Mouse (Mus musculus) spleen, postnatal 14 days (tissue): ENCODE results near the gene 2810408A11Rik.
"Not testable (repeated sequence)": the region's sequence is repeated elsewhere in the genome, so short reads cannot be mapped to it uniquely, and the experiment has no call there.

Experiments used
- DNase-seq, 2 experiments: peaks; one replicate each; pipeline ENCODE4 v3.0.0; 2021 to 2022; ENCODE audit warnings: low spot score in 2 of 2

Gene 2810408A11Rik

GRCm38 (mm10) chr11:69931769-69932168 is 31.0 kb upstream of the 2810408A11Rik start:
- no peak for DNase-seq

DNA sequence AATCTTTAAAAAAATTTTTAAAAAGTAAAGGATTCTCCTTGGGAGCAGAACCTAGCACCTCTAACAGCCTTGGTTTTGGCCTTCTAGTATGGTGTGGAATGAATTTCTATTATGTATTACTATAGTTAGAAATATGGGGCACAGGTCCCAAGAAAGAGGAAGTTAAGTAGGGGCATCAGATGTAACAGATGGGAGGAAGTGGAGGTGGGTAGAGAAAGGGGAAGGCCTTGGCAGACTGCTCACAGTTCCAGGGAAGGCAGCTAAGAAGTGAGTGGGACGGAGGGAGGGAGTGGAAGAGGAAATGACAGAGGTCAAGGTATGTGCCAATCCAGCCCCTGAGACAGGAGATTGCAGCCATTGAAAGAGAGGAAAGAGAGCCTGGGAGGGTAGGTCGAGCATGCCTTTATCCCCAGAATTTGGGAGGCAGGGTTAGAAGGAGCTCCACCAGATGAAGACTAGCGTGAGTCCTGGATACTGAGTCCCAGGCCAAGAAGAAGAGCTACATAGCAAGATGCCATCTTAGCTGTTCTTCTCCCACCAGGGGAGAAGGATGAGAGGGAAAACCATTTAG is 30.3 kb upstream of the 2810408A11Rik start:
- DNase-seq: no peak

GRCm38 (mm10) chr11:69930176-69930575 is 29.4 kb upstream of the 2810408A11Rik start:
- DNase-seq: not testable (repeated sequence)

GRCm38 (mm10) chr11:69929712-69930111 is 28.9 kb upstream of the 2810408A11Rik start:
- no peak for DNase-seq

- DNase-seq: no peak
These were observed 26.7 kb upstream of the 2810408A11Rik start for GRCm38 (mm10) chr11:69927501-69927900.

GRCm38 (mm10) chr11:69922796-69923195 is 22.0 kb upstream of the 2810408A11Rik start:
- no peak for DNase-seq

GRCm38 (mm10) chr11:69922012-69922756 is 21.4 kb upstream of the 2810408A11Rik start:
- DNase-seq: no peak

- DNase-seq: peak; percentile 100
These were observed 20.6 kb upstream of the 2810408A11Rik start, which contains the start of gene Eif5a for GRCm38 (mm10) chr11:69921114-69922011. Eif5a (minus strand) TSS chr11:69921958.

GRCm38 (mm10) chr11:69920266-69921031 is 19.7 kb upstream of the 2810408A11Rik start:
- no peak for DNase-seq

- DNase-seq: peak; percentile 78 to 83
These were observed 19.0 kb upstream of the 2810408A11Rik start for GRCm38 (mm10) chr11:69919661-69920265.

- no peak for DNase-seq
These were observed 18.3 kb upstream of the 2810408A11Rik start for GRCm38 (mm10) chr11:69919053-69919452.

DNA sequence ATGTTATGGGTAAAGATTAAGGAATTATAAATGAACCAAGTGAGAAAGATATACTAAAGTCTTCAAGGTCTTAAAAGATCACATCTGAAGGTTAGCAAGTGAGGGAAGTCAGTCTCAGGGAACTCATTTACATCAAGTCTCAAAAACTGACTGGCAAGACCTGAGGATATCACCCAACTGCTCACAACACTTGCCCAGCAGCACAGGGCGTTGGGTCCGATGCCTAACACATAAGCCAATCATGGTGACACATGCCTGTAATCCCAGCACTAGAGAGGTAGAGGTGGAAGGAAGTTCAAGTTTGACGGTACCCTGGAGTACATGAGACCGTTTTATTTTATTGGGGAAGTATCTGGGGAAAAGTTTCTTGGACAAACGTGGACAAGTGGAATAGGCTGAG is 17.3 kb upstream of the 2810408A11Rik start:
- DNase-seq: no peak

DNA sequence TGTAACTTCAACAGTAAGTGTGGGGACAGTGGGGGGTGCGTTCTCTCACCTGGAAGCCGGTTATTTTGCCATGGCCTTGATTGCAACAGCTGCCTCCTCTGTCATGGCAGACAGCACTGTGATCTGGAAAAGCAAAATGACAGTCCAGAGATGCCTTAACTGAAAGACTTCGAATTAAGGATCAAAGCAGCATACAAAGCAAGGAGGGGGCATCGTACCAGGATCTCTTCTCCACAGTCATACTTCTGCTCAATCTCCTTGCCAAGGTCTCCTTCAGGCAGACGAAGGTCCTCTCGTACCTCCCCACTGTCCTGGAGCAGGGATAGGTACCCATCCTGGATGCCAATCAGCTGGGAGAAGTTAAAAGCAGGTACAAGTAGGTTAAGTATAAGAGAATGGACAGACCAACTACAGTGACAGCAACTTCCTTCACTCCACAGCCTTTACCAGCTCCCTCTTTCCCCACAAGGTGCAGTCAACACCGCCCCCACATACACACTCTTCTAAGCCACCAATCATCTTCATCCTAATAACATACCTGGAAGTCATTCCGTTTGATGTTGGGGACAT is 16.7 kb upstream of the 2810408A11Rik start:
- no peak for DNase-seq

- not testable (repeated sequence) for DNase-seq
These were observed 16.0 kb upstream of the 2810408A11Rik start for GRCm38 (mm10) chr11:69916652-69917378.

GRCm38 (mm10) chr11:69915667-69916627 is 15.2 kb upstream of the 2810408A11Rik start:
- no peak for DNase-seq

GRCm38 (mm10) chr11:69914917-69915430 is 14.2 kb upstream of the 2810408A11Rik start:
- no peak for DNase-seq

DNA sequence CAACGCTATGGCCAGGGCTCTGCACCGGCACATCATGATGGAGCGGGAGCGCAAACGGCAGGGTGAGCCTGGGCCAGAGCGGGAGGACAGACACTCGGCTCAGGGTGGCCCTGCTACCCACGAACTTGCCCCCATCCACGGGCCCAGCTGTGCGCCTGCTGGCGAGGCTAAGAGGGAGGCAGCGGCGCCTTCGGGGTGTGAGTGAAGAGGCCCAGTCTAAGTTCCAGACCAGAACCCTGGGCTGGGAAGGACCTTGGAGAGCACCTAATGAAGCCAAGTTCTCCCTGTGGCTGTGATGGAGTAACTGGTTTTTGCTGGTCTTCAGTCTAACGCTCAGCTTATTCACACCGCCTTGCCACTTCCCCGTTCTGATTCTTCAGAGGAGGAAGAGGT is 13.6 kb upstream of the 2810408A11Rik start:
- DNase-seq: no peak

DNA sequence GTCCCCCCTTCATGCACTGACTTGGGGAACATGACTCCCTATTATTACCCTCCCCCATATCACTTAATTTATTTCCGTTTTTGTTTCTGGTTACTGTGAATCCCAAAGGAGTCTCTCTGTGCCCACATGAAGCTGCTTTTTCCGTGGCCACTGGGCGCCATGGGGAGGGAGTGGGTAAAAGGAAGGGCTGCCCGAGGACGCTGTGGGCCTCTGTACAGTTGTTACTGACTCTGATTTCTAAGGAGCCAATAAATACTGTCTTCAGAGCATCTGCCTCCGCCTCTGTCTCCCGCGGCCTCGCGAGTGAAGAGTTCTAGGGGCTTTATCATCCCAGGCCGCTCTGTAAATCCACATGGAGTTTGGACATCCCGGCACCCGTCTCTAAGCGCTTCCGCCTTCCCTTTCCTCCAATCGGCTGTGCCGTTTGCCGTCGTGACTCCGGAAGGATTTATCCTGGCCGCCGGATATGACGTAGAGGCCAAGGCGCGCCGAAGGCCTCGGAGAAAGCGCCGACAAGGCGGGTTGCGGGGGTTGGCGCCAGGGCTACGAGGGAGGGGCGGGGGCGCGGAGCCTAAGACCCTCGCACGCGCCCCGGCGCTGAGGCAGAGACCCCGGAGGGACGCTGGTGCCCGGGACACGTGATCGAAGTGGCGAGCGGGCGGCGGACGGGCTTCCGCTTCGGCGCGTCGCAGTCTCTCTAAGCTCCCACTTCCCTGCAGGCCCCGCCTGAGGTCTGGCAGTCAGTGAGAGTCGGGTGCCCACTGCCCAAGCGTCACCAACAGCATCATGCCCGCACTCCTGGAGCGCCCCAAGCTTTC is 13.0 kb upstream of the 2810408A11Rik start, which contains the start of gene Gps2:
Gene Gps2 (plus strand): TSS at position 335 of the 818 bp plus-strand sequence.
- DNase-seq: peak; percentile 82 to 87
